Mouse (Mus musculus) liver, postnatal 0 days (tissue): ENCODE results near the gene Tmprss5. TPM values are rescaled to one million over a fixed set of nuclear protein-coding genes. Genes with fewer than 3 reads are reported as not detected.
A peak's percentile ranks its signal among the peaks of the same experiment; 100 is the strongest.

Experiments
- ATAC-seq: fragments of 200-750 bp; cut with Nextera tagmentation; 2 replicates; pipeline ENCODE4 v1.8.0; 2017; ENCODE audit warnings: mild to moderate bottlenecking, moderate library complexity
- DNase-seq: peaks from one replicate; pipeline ENCODE4 v3.0.0-alpha.2; 2016
- H3K27ac ChIP-seq: fragments of 300-500 bp; sonication (generic); 2 replicates; pipeline ENCODE4 v1.5.1; 2014; ENCODE audit warnings: antibody characterized with exemption, moderate library complexity, mild to moderate bottlenecking, low read depth
- H3K27me3 ChIP-seq: fragments of 300-500 bp; sonication (generic); 2 replicates; pipeline ENCODE4 v1.6.1; 2014; ENCODE audit warnings: low read length, control low read depth, mixed read lengths; ENCODE audit not compliant: insufficient read depth
- H3K36me3 ChIP-seq: fragments of 300-500 bp; sonication (generic); replicated peaks from 2 replicates; pipeline ENCODE4 v1.6.1; 2014; ENCODE audit warnings: mild to moderate bottlenecking, control low read depth, low read length, moderate library complexity, mixed read lengths; ENCODE audit not compliant: insufficient read depth
- H3K4me1 ChIP-seq: fragments of 300-500 bp; sonication (generic); 2 replicates; pipeline ENCODE4 v1.6.1; 2014; ENCODE audit warnings: antibody characterized with exemption, mild to moderate bottlenecking, control low read depth; ENCODE audit not compliant: insufficient read depth
- H3K4me2 ChIP-seq: fragments of 300-500 bp; sonication (generic); 2 replicates; pipeline ENCODE4 v1.6.1; 2014; ENCODE audit warnings: low read depth, mild to moderate bottlenecking, low read length, moderate library complexity, mixed read lengths
- H3K4me3 ChIP-seq: fragments of 300-500 bp; sonication (generic); 2 replicates; pipeline ENCODE4 v1.5.1; 2014; ENCODE audit warnings: low read depth, low read length
- H3K9ac ChIP-seq: fragments of 300-500 bp; sonication (generic); replicated peaks from 2 replicates; pipeline ENCODE4 v1.6.1; 2014; ENCODE audit warnings: mild to moderate bottlenecking, moderate library complexity
- H3K9me3 ChIP-seq: fragments of 300-500 bp; sonication (generic); 2 replicates; pipeline ENCODE4 v1.6.1; 2016; ENCODE audit warnings: mild to moderate bottlenecking, control low read depth, low read length, mixed read lengths
- CTCF ChIP-seq: sonication (generic); IDR thresholded peaks from 2 replicates; pipeline ENCODE4 v1.5.1; 2016; ENCODE audit warnings: antibody characterized with exemption, low read depth
- EP300 ChIP-seq: IDR thresholded peaks from 2 replicates; pipeline ENCODE4 v1.6.1; 2016; ENCODE audit warnings: antibody characterized with exemption, low read depth, mild to moderate bottlenecking
- WGBS: fragments of 180-500 bp; shearing (Covaris S2); extraction: QIAGEN DNeasy Blood & Tissue Kit; methylation state at CpG from one replicate; pipeline ENCODE4 v1.1.7; 2014; ENCODE audit not compliant: insufficient replicate concordance; 5-methylcytosine and 5-hydroxymethylcytosine counted together
- polyA plus RNA-seq: library from polyadenylated mRNA; unstranded; fragments of >200 nt; fragmentation: Nextera tagmentation; extraction: Ambion mirVana; gene quantifications from 2 replicates; pipeline ENCODE4 v1.2.1, GENCODE M21; 2015

The Tmprss5 gene
- not detected in 2 replicates for polyA plus RNA-seq

- H3K4me2 ChIP-seq: no peak within 1 kb of the TSS
- no peaks in the 10 kb centered on the region for H3K27me3 ChIP-seq
- TF ChIP-seq EP300 (no peak), CTCF (no peak)
- DNase-seq (no peak), ATAC-seq (no peak)
- H3K9me3 ChIP-seq: no peaks in the 10 kb centered on the region
- no peak within 1 kb of the TSS for H3K27ac ChIP-seq
- no peak within 1 kb of the TSS for H3K4me3 ChIP-seq
- H3K9ac ChIP-seq: no peak within 1 kb of the TSS
- H3K4me1 ChIP-seq: no peaks in the 10 kb centered on the region
- WGBS: 70% methylated on average over 5 of the region's 5 CpGs
- peaks cover 29% of the 10 kb centered on the region for H3K36me3 ChIP-seq
Measured at GRCm38 (mm10) chr9:49081107-49081506, at the start of gene Tmprss5. Tmprss5 (plus strand) TSS chr9:49081260.

- no peak for ATAC-seq
- Histone ChIP-seq H3K9ac (no peak overlapping the region), H3K9me3 (no peaks in the 10 kb centered on the region), H3K4me1 (no peaks in the 10 kb centered on the region), H3K4me3 (no peak overlapping the region), H3K27me3 (no peaks in the 10 kb centered on the region), H3K4me2 (no peak overlapping the region), H3K27ac (no peak overlapping the region), H3K36me3 (peaks cover 40% of the 10 kb centered on the region; the same call in 1 of the 2 replicates)
- no peak for TF ChIP-seq CTCF
- no peak for DNase-seq
- WGBS: 95% methylated on average over 4 of the region's 4 CpGs
Measured at GRCm38 (mm10) chr9:49034764-49035163, 46.3 kb upstream of the Tmprss5 start.

GRCm38 (mm10) chr9:49050901-49051300 lies 30.2 kb upstream of the Tmprss5 start:
- H3K4me1 ChIP-seq: no peaks in the 10 kb centered on the region
- H3K9me3 ChIP-seq: no peaks in the 10 kb centered on the region
- no peaks in the 10 kb centered on the region for H3K27me3 ChIP-seq
- ATAC-seq: no peak
- no peak for TF ChIP-seq CTCF
- TF ChIP-seq EP300: no peak
- 55% methylated on average over 5 of the region's 5 CpGs for WGBS
- DNase-seq: no peak
- no peak overlapping the region for H3K9ac ChIP-seq
- no peak overlapping the region for H3K4me3 ChIP-seq
- H3K36me3 ChIP-seq: no peaks in the 10 kb centered on the region
- no peak overlapping the region for H3K4me2 ChIP-seq
- no peak overlapping the region for H3K27ac ChIP-seq

- Histone ChIP-seq H3K4me2 (no peak overlapping the region), H3K4me3 (no peak overlapping the region), H3K9me3 (no peaks in the 10 kb centered on the region), H3K27ac (no peak overlapping the region), H3K27me3 (no peaks in the 10 kb centered on the region), H3K9ac (no peak overlapping the region), H3K4me1 (peaks cover 3% of the 10 kb centered on the region), H3K36me3 (no peaks in the 10 kb centered on the region)
- no peak for ATAC-seq
- TF ChIP-seq CTCF (peak; percentile 85), EP300 (no peak)
- DNase-seq: peak; percentile 72
- 5% methylated on average over 5 of the region's 5 CpGs for WGBS
Measured at GRCm38 (mm10) chr9:49051349-49051748, 29.7 kb upstream of the Tmprss5 start.

- peaks cover 7% of the 10 kb centered on the region for H3K36me3 ChIP-seq
- H3K4me2 ChIP-seq: no peak overlapping the region
- ATAC-seq (no peak), DNase-seq (no peak)
- peaks cover 10% of the 10 kb centered on the region for H3K4me1 ChIP-seq
- WGBS: 69% methylated on average over 3 of the region's 3 CpGs
- no peaks in the 10 kb centered on the region for H3K27me3 ChIP-seq
- no peak overlapping the region for H3K4me3 ChIP-seq
- no peak overlapping the region for H3K27ac ChIP-seq
- TF ChIP-seq CTCF (no peak), EP300 (no peak)
- no peaks in the 10 kb centered on the region for H3K9me3 ChIP-seq
- no peak overlapping the region for H3K9ac ChIP-seq
Measured at GRCm38 (mm10) chr9:49054028-49054427, 27.0 kb upstream of the Tmprss5 start.

GRCm38 (mm10) chr9:49055333-49056205 lies 25.5 kb upstream of the Tmprss5 start, which contains the start of gene Zw10:
Zw10 (plus strand) TSS chr9:49055613.
- peak; percentile 96 for DNase-seq
- 2% methylated on average over 53 of the region's 53 CpGs for WGBS
- peak within 1 kb of the TSS; percentile 95 for H3K4me3 ChIP-seq
- H3K27me3 ChIP-seq: no peaks in the 10 kb centered on the region
- H3K4me1 ChIP-seq: peaks cover 10% of the 10 kb centered on the region
- H3K9ac ChIP-seq: peak within 1 kb of the TSS; percentile 92
- no peaks in the 10 kb centered on the region for H3K9me3 ChIP-seq
- H3K4me2 ChIP-seq: peak within 1 kb of the TSS; percentile 84
- H3K27ac ChIP-seq: peak within 1 kb of the TSS; percentile 77
- H3K36me3 ChIP-seq: peaks cover 18% of the 10 kb centered on the region
- no peak for TF ChIP-seq CTCF
- TF ChIP-seq EP300: no peak
- peak; percentile 100 for ATAC-seq
